Mouse (Mus musculus) midbrain, embryonic 10.5 days (tissue): ENCODE results near the gene Net1. TPM values are rescaled to one million over a fixed set of nuclear protein-coding genes. Genes with fewer than 3 reads are reported as not detected.
A peak's percentile ranks its signal among the peaks of the same experiment; 100 is the strongest.
"Not testable (repeated sequence)": the region's sequence is repeated elsewhere in the genome, so short reads cannot be mapped to it uniquely, and the experiment has no call there.

ENCODE experiments used
- DNase-seq: peaks from one replicate; pipeline ENCODE4 v3.0.0-alpha.2; 2017; ENCODE audit warnings: low spot score
- H3K27ac ChIP-seq: fragments of 300-500 bp; sonication (generic); replicated peaks from 2 replicates; pipeline ENCODE4 v1.5.1; 2016; ENCODE audit warnings: mild to moderate bottlenecking
- H3K27me3 ChIP-seq: fragments of 300-500 bp; sonication (generic); 2 replicates; pipeline ENCODE4 v1.6.1; 2016; ENCODE audit warnings: low read depth, mild to moderate bottlenecking; ENCODE audit not compliant: poor library complexity, severe bottlenecking
- H3K36me3 ChIP-seq: fragments of 300-500 bp; sonication (generic); 2 replicates; pipeline ENCODE4 v1.6.1; 2016; ENCODE audit warnings: mild to moderate bottlenecking, moderate library complexity
- H3K4me1 ChIP-seq: fragments of 300-500 bp; sonication (generic); 2 replicates; pipeline ENCODE4 v1.6.1; 2016
- H3K4me3 ChIP-seq: fragments of 300-500 bp; sonication (generic); 2 replicates; pipeline ENCODE4 v1.5.1; 2016; ENCODE audit warnings: mild to moderate bottlenecking, moderate library complexity
- H3K9me3 ChIP-seq: fragments of 300-500 bp; sonication (generic); replicated peaks from 2 replicates; pipeline ENCODE4 v1.6.1; 2016; ENCODE audit warnings: mild to moderate bottlenecking
- WGBS: fragments of 180-500 bp; shearing (Covaris S2); methylation state at CpG from one replicate; pipeline ENCODE4 v1.1.7; 2016; 5-methylcytosine and 5-hydroxymethylcytosine counted together
- polyA plus RNA-seq: library from polyadenylated mRNA; unstranded; fragments of >200 nt; fragmentation: Nextera tagmentation; extraction: Ambion mirVana; gene quantifications from 2 replicates; pipeline ENCODE4 v1.2.1, GENCODE M21; 2016

Net1 gene
- polyA plus RNA-seq, 1 experiment from 2014 or later = 45.7 TPM

GRCm38 (mm10) chr13:3907151-3907696 is 10.8 kb downstream of the Net1 start:
- Histone ChIP-seq H3K27me3 (no peaks in the 10 kb centered on the region), H3K36me3 (peaks cover 69% of the 10 kb centered on the region), H3K4me3 (no peak overlapping the region), H3K9me3 (no peaks in the 10 kb centered on the region), H3K27ac (no peak overlapping the region), H3K4me1 (no peaks in the 10 kb centered on the region)
- WGBS = 90% methylated on average over 6 of the region's 6 CpGs
- no peak for DNase-seq

DNA sequence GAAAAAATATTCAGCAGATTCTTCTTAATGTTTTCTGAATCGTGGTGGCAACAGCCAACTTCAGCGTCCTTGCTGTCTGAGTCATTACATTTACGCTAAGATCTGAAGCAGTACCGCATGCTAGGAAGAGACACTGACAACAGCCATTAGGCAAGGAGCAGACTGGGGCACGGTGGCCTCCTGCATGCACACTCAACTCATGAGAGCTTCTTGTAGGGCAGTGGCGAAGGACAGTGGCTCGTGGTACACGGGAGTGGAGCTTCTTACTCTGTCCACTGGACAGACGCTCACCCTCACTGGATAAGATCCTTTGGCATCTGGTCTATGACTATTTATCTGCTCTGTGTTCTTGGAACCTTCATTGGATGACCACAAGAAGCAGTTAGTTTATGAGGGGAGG is 18.7 kb downstream of the Net1 start:
- H3K9me3 ChIP-seq = no peaks in the 10 kb centered on the region
- no peak overlapping the region for H3K27ac ChIP-seq
- 95% methylated on average over 9 of the region's 9 CpGs for WGBS
- H3K4me1 ChIP-seq = no peaks in the 10 kb centered on the region
- DNase-seq = no peak
- H3K36me3 ChIP-seq = peaks cover 44% of the 10 kb centered on the region
- H3K4me3 ChIP-seq = no peak overlapping the region
- H3K27me3 ChIP-seq = no peaks in the 10 kb centered on the region

GRCm38 (mm10) chr13:3898202-3898601 is 19.8 kb downstream of the Net1 start:
- H3K4me1 ChIP-seq = not testable (repeated sequence)

GRCm38 (mm10) chr13:3896913-3897312 is 21.1 kb downstream of the Net1 start:
- H3K4me3 ChIP-seq = no peak overlapping the region
- no peak overlapping the region for H3K27ac ChIP-seq
- DNase-seq = peak; percentile 65
- 49% methylated on average over 5 of the region's 5 CpGs for WGBS
- H3K4me1 ChIP-seq = peaks cover 16% of the 10 kb centered on the region
- no peaks in the 10 kb centered on the region for H3K9me3 ChIP-seq
- no peaks in the 10 kb centered on the region for H3K27me3 ChIP-seq
- H3K36me3 ChIP-seq = peaks cover 33% of the 10 kb centered on the region

More at GRCm38 (mm10) chr13:3898202-3898601, 19.8 kb downstream of the Net1 start:
- not testable (repeated sequence) for H3K9me3 ChIP-seq, DNase-seq, H3K4me3 ChIP-seq, H3K27ac ChIP-seq, H3K27me3 ChIP-seq
- WGBS = 97% methylated on average over 5 of the region's 5 CpGs
- peaks cover 37% of the 10 kb centered on the region for H3K36me3 ChIP-seq

DNA sequence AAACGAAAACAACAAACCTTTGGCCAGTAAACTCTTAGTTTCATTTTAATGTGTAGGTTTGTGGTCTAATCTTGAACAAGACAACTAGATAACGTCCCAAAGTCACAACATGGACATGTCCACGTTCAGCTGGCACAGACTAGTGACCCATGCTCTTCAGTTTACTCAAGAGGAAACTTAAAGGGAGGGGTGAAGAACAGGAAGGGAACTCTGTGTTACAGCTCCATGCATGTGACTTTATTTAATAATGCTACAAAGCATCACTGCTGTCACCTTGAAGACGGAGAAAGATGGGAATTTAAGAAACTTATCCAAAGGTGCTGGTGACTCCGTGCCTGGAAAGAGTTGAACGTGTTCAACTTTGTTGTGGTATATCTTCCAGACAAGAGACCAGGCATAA is 22.0 kb downstream of the Net1 start:
- Histone ChIP-seq H3K27ac (no peak overlapping the region), H3K4me1 (peaks cover 22% of the 10 kb centered on the region), H3K4me3 (no peak overlapping the region), H3K9me3 (no peaks in the 10 kb centered on the region), H3K27me3 (no peaks in the 10 kb centered on the region), H3K36me3 (peaks cover 33% of the 10 kb centered on the region)
- DNase-seq = no peak
- 93% methylated on average over 6 of the region's 6 CpGs for WGBS

DNA sequence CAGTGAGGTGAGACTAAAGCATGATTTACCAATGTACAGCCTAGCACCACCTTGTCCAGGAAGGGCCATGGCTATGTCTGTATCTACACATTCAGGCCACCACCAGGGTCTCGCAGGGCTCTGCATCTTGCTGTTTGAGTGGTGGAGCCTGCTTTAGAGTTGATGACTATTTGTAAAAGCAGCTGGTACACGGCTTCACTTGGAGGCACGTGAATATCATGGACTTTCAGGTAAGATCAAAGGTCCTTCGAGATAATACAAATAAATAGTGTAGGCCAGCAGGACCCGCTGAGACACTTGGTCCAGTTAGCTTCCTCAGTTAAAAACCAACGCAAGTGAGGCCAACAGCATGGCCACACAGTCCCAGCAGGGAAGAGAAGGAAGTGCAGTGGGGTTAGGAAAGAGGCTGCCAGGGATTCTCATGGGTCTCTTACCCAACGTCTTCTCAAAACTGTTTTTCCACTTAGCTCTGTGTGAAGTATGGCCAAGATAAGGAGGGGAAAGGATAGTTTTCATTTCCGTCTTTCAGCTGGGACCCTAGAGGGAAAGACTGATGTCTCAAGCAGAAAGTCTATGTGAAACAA is 22.5 kb downstream of the Net1 start:
- Histone ChIP-seq H3K4me1 (peaks cover 22% of the 10 kb centered on the region), H3K36me3 (peaks cover 27% of the 10 kb centered on the region), H3K9me3 (no peaks in the 10 kb centered on the region), H3K4me3 (no peak overlapping the region), H3K27ac (no peak overlapping the region), H3K27me3 (no peaks in the 10 kb centered on the region)
- 89% methylated on average over 8 of the region's 8 CpGs for WGBS
- DNase-seq = no peak

- Histone ChIP-seq H3K27me3 (no peaks in the 10 kb centered on the region), H3K36me3 (peaks cover 23% of the 10 kb centered on the region), H3K27ac (no peak overlapping the region), H3K4me3 (no peak overlapping the region), H3K4me1 (peaks cover 22% of the 10 kb centered on the region), H3K9me3 (no peaks in the 10 kb centered on the region)
- DNase-seq = no peak
- 79% methylated on average over 8 of the region's 8 CpGs for WGBS
Observed at GRCm38 (mm10) chr13:3894549-3894948, 23.5 kb downstream of the Net1 start.

- H3K27ac ChIP-seq = peak overlapping the region; percentile 84
- H3K27me3 ChIP-seq = no peaks in the 10 kb centered on the region
- WGBS = under 1% methylated on average over 35 of the region's 35 CpGs
- peak; percentile 91 for DNase-seq
- peaks cover 16% of the 10 kb centered on the region for H3K36me3 ChIP-seq
- H3K9me3 ChIP-seq = no peaks in the 10 kb centered on the region
- peak overlapping the region; percentile 64 for H3K4me3 ChIP-seq
- H3K4me1 ChIP-seq = peaks cover 22% of the 10 kb centered on the region
Observed at GRCm38 (mm10) chr13:3893126-3893734, 24.8 kb downstream of the Net1 start.

GRCm38 (mm10) chr13:3892601-3893000 is 25.4 kb downstream of the Net1 start:
- Histone ChIP-seq H3K4me1 (peaks cover 22% of the 10 kb centered on the region), H3K36me3 (peaks cover 20% of the 10 kb centered on the region), H3K27me3 (no peaks in the 10 kb centered on the region), H3K4me3 (peak overlapping the region; percentile 64), H3K27ac (peak overlapping the region; percentile 84; the same call in 1 of the 2 replicates), H3K9me3 (no peaks in the 10 kb centered on the region)
- 24% methylated on average over 7 of the region's 7 CpGs for WGBS
- DNase-seq = no peak

GRCm38 (mm10) chr13:3891479-3892087 is 26.4 kb downstream of the Net1 start:
- WGBS = 64% methylated on average over 8 of the region's 8 CpGs
- DNase-seq = no peak
- Histone ChIP-seq H3K9me3 (no peaks in the 10 kb centered on the region), H3K27me3 (no peaks in the 10 kb centered on the region), H3K4me3 (peak overlapping the region; percentile 64), H3K27ac (no peak overlapping the region), H3K36me3 (peaks cover 30% of the 10 kb centered on the region), H3K4me1 (peaks cover 22% of the 10 kb centered on the region)

GRCm38 (mm10) chr13:3890061-3890460 is 28.0 kb downstream of the Net1 start:
- H3K27me3 ChIP-seq = no peaks in the 10 kb centered on the region
- DNase-seq = no peak
- no peak overlapping the region for H3K27ac ChIP-seq
- H3K4me1 ChIP-seq = peaks cover 22% of the 10 kb centered on the region
- 82% methylated on average over 8 of the region's 8 CpGs for WGBS
- no peaks in the 10 kb centered on the region for H3K9me3 ChIP-seq
- H3K4me3 ChIP-seq = no peak overlapping the region
- H3K36me3 ChIP-seq = peaks cover 38% of the 10 kb centered on the region

DNA sequence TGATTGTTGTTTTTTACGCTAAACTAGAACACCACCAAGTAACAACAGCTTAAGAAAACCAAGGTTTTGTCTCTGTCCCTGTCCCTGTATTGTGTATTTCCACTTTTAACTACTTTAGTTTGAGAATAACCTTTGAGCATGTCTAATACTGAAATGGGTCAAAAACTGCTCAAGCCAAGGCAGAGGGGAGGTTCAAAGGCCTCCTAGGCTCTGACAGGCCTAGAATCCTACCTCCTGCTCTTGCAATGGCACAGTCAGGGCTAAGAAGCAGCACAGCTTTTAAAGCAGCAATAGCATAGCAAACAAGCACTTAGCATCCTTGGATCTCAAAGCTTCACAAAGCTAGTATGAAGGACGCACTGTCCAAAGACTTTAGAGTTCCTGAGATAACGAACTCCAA is 28.9 kb downstream of the Net1 start:
- 93% methylated on average over 3 of the region's 3 CpGs for WGBS
- no peaks in the 10 kb centered on the region for H3K27me3 ChIP-seq
- H3K27ac ChIP-seq = no peak overlapping the region
- no peaks in the 10 kb centered on the region for H3K9me3 ChIP-seq
- DNase-seq = no peak
- peaks cover 22% of the 10 kb centered on the region for H3K4me1 ChIP-seq
- no peak overlapping the region for H3K4me3 ChIP-seq
- peaks cover 48% of the 10 kb centered on the region for H3K36me3 ChIP-seq

DNA sequence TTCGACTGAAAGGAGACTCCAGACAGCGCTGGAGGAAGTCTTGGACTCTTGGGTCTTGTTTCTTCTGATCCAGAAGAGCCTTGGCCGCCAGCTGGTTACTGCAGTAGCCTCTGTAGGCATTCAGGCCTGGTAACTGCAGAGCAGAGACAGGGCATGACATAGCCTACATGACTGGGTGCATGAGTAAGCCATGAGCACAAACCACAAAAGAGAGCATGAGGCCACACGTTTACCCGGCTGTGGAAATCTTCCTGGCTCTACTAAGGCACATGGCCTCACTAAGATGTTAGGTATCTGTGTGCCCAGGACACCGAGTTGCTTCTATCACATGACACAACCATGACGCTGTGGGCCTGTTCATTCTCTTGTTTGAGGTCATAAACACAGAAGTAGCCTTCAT is 31.4 kb downstream of the Net1 start:
- Histone ChIP-seq H3K27ac (no peak overlapping the region), H3K4me1 (peaks cover 4% of the 10 kb centered on the region), H3K36me3 (peaks cover 68% of the 10 kb centered on the region), H3K27me3 (no peaks in the 10 kb centered on the region), H3K4me3 (no peak overlapping the region), H3K9me3 (no peaks in the 10 kb centered on the region)
- 95% methylated on average over 7 of the region's 7 CpGs for WGBS
- DNase-seq = no peak
